ENCODE assay signal across 7 mouse cellular contexts in genomic region chr5:3193592-3193991, GRCm38 (mm10).
DNase-seq lines count a peak whose midpoint lies in the region; ATAC-seq and TF ChIP-seq lines count a peak whose summit lies in the region.
"Not testable (repeated sequence)": the region's sequence is repeated elsewhere in the genome, so short reads cannot be mapped to it uniquely, and the experiment has no call there.

No protein-coding gene starts in this region.

- H3K4me1 ChIP-seq in kidney, postnatal 0 days (replicated peaks; ENCODE audit: insufficient read depth, low read length); spleen, adult 2 months (ENCODE audit: control insufficient read depth, insufficient read depth, insufficient read length); thymus, adult 2 months (replicated peaks; ENCODE audit: control insufficient read depth, insufficient read depth, low read length): not testable (repeated sequence)

- TF ChIP-seq CTCF in kidney, postnatal 0 days (IDR thresholded peaks at IDR 0.05; ENCODE audit: low read depth) = peak; percentile 21; the same call in 1 of the 2 replicates
- peak; percentile 10; the same call in 1 of the 2 replicates for TF ChIP-seq CTCF in spleen, adult 2 months (IDR thresholded peaks at IDR 0.05; ENCODE audit: extremely low read depth, insufficient read depth, insufficient read length, insufficient replicate concordance)
- TF ChIP-seq CTCF in thymus, adult 2 months (IDR thresholded peaks at IDR 0.05; ENCODE audit: borderline replicate concordance, control insufficient read depth, extremely low read depth, insufficient read depth, low read length, poor library complexity) = peak; percentile 69; the same call in 1 of the 2 replicates

- not testable (repeated sequence) for H3K4me2 ChIP-seq in kidney, postnatal 0 days (ENCODE audit: low read length)

- not testable (repeated sequence) for H3K4me3 ChIP-seq in kidney, postnatal 0 days (replicated peaks; ENCODE audit: low read depth, low read length); spleen, adult 2 months (ENCODE audit: extremely low read depth, insufficient read depth, insufficient read length); thymus, adult 2 months (ENCODE audit: control insufficient read depth, insufficient read depth, low read length)

- peak; percentile 76 for ATAC-seq in CD4-positive, CD25-positive, alpha-beta regulatory T cell, adult 4 months
- peak; percentile 57 for ATAC-seq in activated CD4-positive, CD25-positive, alpha-beta regulatory T cell, adult 4 months
- ATAC-seq in kidney, postnatal 0 days (replicated peaks; ENCODE audit: low FRiP score, low read depth) = not testable (repeated sequence)

- not testable (repeated sequence) for H3K27me3 ChIP-seq in kidney, postnatal 0 days (ENCODE audit: insufficient read depth, low read length); spleen, adult 2 months (ENCODE audit: control insufficient read depth, insufficient read depth, low read length); thymus, adult 2 months (ENCODE audit: control insufficient read depth, insufficient read depth, low read length)

- not testable (repeated sequence) for H3K27ac ChIP-seq in kidney, postnatal 0 days; spleen, adult 2 months (ENCODE audit: insufficient read depth, low read length); thymus, adult 2 months (ENCODE audit: control insufficient read depth, insufficient read depth, low read length)

- not testable (repeated sequence) for H3K36me3 ChIP-seq in kidney, postnatal 0 days (ENCODE audit: insufficient read depth, low read length); spleen, adult 2 months (ENCODE audit: control insufficient read depth, insufficient read depth, low read length); thymus, adult 2 months (ENCODE audit: control insufficient read depth, insufficient read depth, low read length)

- peak; percentile 83 for DNase-seq in heart, adult 11 months
- not testable (repeated sequence) for DNase-seq in kidney, postnatal 0 days (ENCODE audit: low spot score)
- DNase-seq in spleen, adult 2 months (ENCODE audit: low read depth in 1 of 2, low spot score in 2 of 2) = peak in 1 of 2 experiments; percentile 3
- peak; percentile 30 for DNase-seq in thymus, adult 2 months
- peak; percentile 53 for DNase-seq in thymus, postnatal 25 days

- TF ChIP-seq POLR2A in spleen, adult 2 months (IDR thresholded peaks at IDR 0.05; ENCODE audit: low read depth, low read length); thymus, adult 2 months (IDR thresholded peaks at IDR 0.05; ENCODE audit: control insufficient read depth, extremely low read depth, insufficient read depth, low read length, poor library complexity): not testable (repeated sequence)

- H3K9ac ChIP-seq in kidney, postnatal 0 days (ENCODE audit: low read depth, low read length) = not testable (repeated sequence)

- 88% methylated on average over 13 of the region's 13 CpGs for WGBS in kidney, postnatal 0 days
- WGBS in spleen, adult 2 months = 28% methylated on average over 13 of the region's 13 CpGs
- WGBS in thymus, adult 2 months = 18% methylated on average over 13 of the region's 13 CpGs

- H3K9me3 ChIP-seq in kidney, postnatal 0 days (replicated peaks; ENCODE audit: low read length) = not testable (repeated sequence)

Comparison
In these comparisons a context has a peak if more than half of its experiments do, and no peak if none do; other contexts are left out.
1. CTCF ChIP-seq: peak in every context shown above with its lines; median percentile 69 in thymus, adult 2 months; 21 in kidney, postnatal 0 days; 10 in spleen, adult 2 months.